Mouse (Mus musculus): ENCODE data around the gene Pnkd. TPM values are rescaled to one million over a fixed set of nuclear protein-coding genes. Genes with fewer than 3 reads are reported as not detected.

Pnkd gene
- polyA plus RNA-seq, 2 experiments: 63.9 to 124 TPM

- Histone ChIP-seq H3K4me1 (ENCODE audit: control insufficient read depth, insufficient read depth, low read length) (peaks cover 8% of the 10 kb centered on the region), H3K27me3 (ENCODE audit: control insufficient read depth, insufficient read depth, low read length) (no peaks in the 10 kb centered on the region), H3K4me2 (replicated peaks; ENCODE audit: low read depth, low read length, severe bottlenecking) (no peak overlapping the region), H3K36me3 (ENCODE audit: control insufficient read depth, insufficient read depth, low read length) (no peaks in the 10 kb centered on the region), H3K27ac (replicated peaks; ENCODE audit: low read depth, low read length) (no peak overlapping the region), H3K4me3 (replicated peaks; ENCODE audit: low read length) (no peak overlapping the region), H3K9ac (ENCODE audit: low read depth, low read length, severe bottlenecking) (no peak overlapping the region), H3K9me3 (ENCODE audit: control insufficient read depth, low read length) (no peaks in the 10 kb centered on the region)
- DNase-seq (ENCODE audit: low spot score) (no peak), ATAC-seq (ENCODE audit: low FRiP score, low read depth) (no peak)
- WGBS: 93% methylated on average over 10 of the region's 10 CpGs
- TF ChIP-seq POLR2A (IDR thresholded peaks at IDR 0.05; ENCODE audit: borderline replicate concordance, extremely low read depth, insufficient read depth, insufficient read length): no peak
Observed at GRCm38 (mm10) chr1:74385064-74385463, 100.3 kb downstream of the Pnkd start.

GRCm38 (mm10) chr1:74385531-74385930 lies 100.8 kb downstream of the Pnkd start:
- Histone ChIP-seq H3K27me3 (ENCODE audit: control insufficient read depth, insufficient read depth, low read length) (no peaks in the 10 kb centered on the region), H3K36me3 (ENCODE audit: control insufficient read depth, insufficient read depth, low read length) (no peaks in the 10 kb centered on the region), H3K4me2 (replicated peaks; ENCODE audit: low read depth, low read length, severe bottlenecking) (no peak overlapping the region), H3K4me3 (replicated peaks; ENCODE audit: low read length) (no peak overlapping the region), H3K27ac (replicated peaks; ENCODE audit: low read depth, low read length) (no peak overlapping the region), H3K4me1 (ENCODE audit: control insufficient read depth, insufficient read depth, low read length) (peaks cover 9% of the 10 kb centered on the region), H3K9me3 (ENCODE audit: control insufficient read depth, low read length) (no peaks in the 10 kb centered on the region), H3K9ac (ENCODE audit: low read depth, low read length, severe bottlenecking) (no peak overlapping the region)
- DNase-seq (ENCODE audit: low spot score) (no peak), ATAC-seq (ENCODE audit: low FRiP score, low read depth) (no peak)
- WGBS: 89% methylated on average over 8 of the region's 8 CpGs
- TF ChIP-seq POLR2A (IDR thresholded peaks at IDR 0.05; ENCODE audit: borderline replicate concordance, extremely low read depth, insufficient read depth, insufficient read length): no peak

- H3K4me2 ChIP-seq (replicated peaks; ENCODE audit: low read depth, low read length, severe bottlenecking): peak overlapping the region; percentile 66
- no peaks in the 10 kb centered on the region for H3K9me3 ChIP-seq (ENCODE audit: control insufficient read depth, low read length)
- DNase-seq (ENCODE audit: low spot score): no peak
- H3K4me1 ChIP-seq (ENCODE audit: control insufficient read depth, insufficient read depth, low read length): peaks cover 12% of the 10 kb centered on the region
- H3K4me3 ChIP-seq (replicated peaks; ENCODE audit: low read length): peak overlapping the region; percentile 51
- ATAC-seq (ENCODE audit: low FRiP score, low read depth): no peak
- peak overlapping the region; percentile 98 for H3K27ac ChIP-seq (replicated peaks; ENCODE audit: low read depth, low read length)
- H3K27me3 ChIP-seq (ENCODE audit: control insufficient read depth, insufficient read depth, low read length): no peaks in the 10 kb centered on the region
- WGBS: 44% methylated on average over 7 of the region's 10 CpGs
- TF ChIP-seq POLR2A (IDR thresholded peaks at IDR 0.05; ENCODE audit: borderline replicate concordance, extremely low read depth, insufficient read depth, insufficient read length): no peak
- no peaks in the 10 kb centered on the region for H3K36me3 ChIP-seq (ENCODE audit: control insufficient read depth, insufficient read depth, low read length)
- H3K9ac ChIP-seq (ENCODE audit: low read depth, low read length, severe bottlenecking): peak overlapping the region; percentile 62
Observed at GRCm38 (mm10) chr1:74386363-74386713, 101.6 kb downstream of the Pnkd start.

GRCm38 (mm10) chr1:74386714-74387385 lies 102.1 kb downstream of the Pnkd start:
- under 1% methylated on average over 26 of the region's 26 CpGs for WGBS
- TF ChIP-seq POLR2A (IDR thresholded peaks at IDR 0.05; ENCODE audit: borderline replicate concordance, extremely low read depth, insufficient read depth, insufficient read length): 0 out of 2 replicates have a peak, but pooled peaks have one; percentile 45
- no peaks in the 10 kb centered on the region for H3K36me3 ChIP-seq (ENCODE audit: control insufficient read depth, insufficient read depth, low read length)
- peaks cover 12% of the 10 kb centered on the region for H3K4me1 ChIP-seq (ENCODE audit: control insufficient read depth, insufficient read depth, low read length)
- H3K9ac ChIP-seq (ENCODE audit: low read depth, low read length, severe bottlenecking): peak overlapping the region; percentile 62
- peak; percentile 98 for DNase-seq (ENCODE audit: low spot score)
- H3K4me2 ChIP-seq (replicated peaks; ENCODE audit: low read depth, low read length, severe bottlenecking): peak overlapping the region; percentile 66
- peak overlapping the region; percentile 98 for H3K27ac ChIP-seq (replicated peaks; ENCODE audit: low read depth, low read length)
- no peaks in the 10 kb centered on the region for H3K9me3 ChIP-seq (ENCODE audit: control insufficient read depth, low read length)
- no peaks in the 10 kb centered on the region for H3K27me3 ChIP-seq (ENCODE audit: control insufficient read depth, insufficient read depth, low read length)
- ATAC-seq (ENCODE audit: low FRiP score, low read depth): peak; percentile 89
- H3K4me3 ChIP-seq (replicated peaks; ENCODE audit: low read length): peak overlapping the region; percentile 51

GRCm38 (mm10) chr1:74387386-74387988 lies 102.8 kb downstream of the Pnkd start:
- 54% methylated on average over 15 of the region's 15 CpGs for WGBS
- peak overlapping the region; percentile 51 for H3K4me3 ChIP-seq (replicated peaks; ENCODE audit: low read length)
- TF ChIP-seq POLR2A (IDR thresholded peaks at IDR 0.05; ENCODE audit: borderline replicate concordance, extremely low read depth, insufficient read depth, insufficient read length): no peak
- no peaks in the 10 kb centered on the region for H3K27me3 ChIP-seq (ENCODE audit: control insufficient read depth, insufficient read depth, low read length)
- H3K9me3 ChIP-seq (ENCODE audit: control insufficient read depth, low read length): no peaks in the 10 kb centered on the region
- H3K9ac ChIP-seq (ENCODE audit: low read depth, low read length, severe bottlenecking): peak overlapping the region; percentile 62; the same call in 1 of the 2 replicates
- H3K4me1 ChIP-seq (ENCODE audit: control insufficient read depth, insufficient read depth, low read length): peaks cover 12% of the 10 kb centered on the region
- DNase-seq (ENCODE audit: low spot score): no peak
- peak overlapping the region; percentile 66; the same call in 1 of the 2 replicates for H3K4me2 ChIP-seq (replicated peaks; ENCODE audit: low read depth, low read length, severe bottlenecking)
- ATAC-seq (ENCODE audit: low FRiP score, low read depth): no peak
- no peaks in the 10 kb centered on the region for H3K36me3 ChIP-seq (ENCODE audit: control insufficient read depth, insufficient read depth, low read length)
- H3K27ac ChIP-seq (replicated peaks; ENCODE audit: low read depth, low read length): peak overlapping the region; percentile 98

All from limb, embryonic 14.5 days (tissue).